Mouse (Mus musculus) kidney, embryonic 15.5 days (tissue): ENCODE measurements around the gene Abracl. TPM values are rescaled to one million over a fixed set of nuclear protein-coding genes. Genes with fewer than 3 reads are reported as not detected.

ENCODE experiments used
- ATAC-seq: fragments of 200-750 bp; cut with Nextera tagmentation; replicated peaks from 2 replicates; pipeline ENCODE4 v1.8.0; 2017; ENCODE audit warnings: moderate TSS enrichment; ENCODE audit not compliant: low FRiP score
- H3K27ac ChIP-seq: fragments of 300-500 bp; sonication (generic); 2 replicates; pipeline ENCODE4 v1.5.1; 2015; ENCODE audit warnings: mild to moderate bottlenecking, inconsistent platforms
- H3K27me3 ChIP-seq: fragments of 300-500 bp; sonication (generic); 2 replicates; pipeline ENCODE4 v1.6.1; 2015; ENCODE audit warnings: inconsistent platforms
- H3K36me3 ChIP-seq: fragments of 300-500 bp; sonication (generic); 2 replicates; pipeline ENCODE4 v1.6.1; 2015; ENCODE audit warnings: inconsistent platforms
- H3K4me1 ChIP-seq: fragments of 300-500 bp; sonication (generic); 2 replicates; pipeline ENCODE4 v1.6.1; 2015; ENCODE audit warnings: inconsistent platforms
- H3K4me2 ChIP-seq: fragments of 300-500 bp; sonication (generic); 2 replicates; pipeline ENCODE4 v1.6.1; 2015; ENCODE audit warnings: moderate library complexity, mild to moderate bottlenecking, inconsistent platforms
- H3K4me3 ChIP-seq: fragments of 300-500 bp; sonication (generic); replicated peaks from 2 replicates; pipeline ENCODE4 v1.5.1; 2015; ENCODE audit warnings: mild to moderate bottlenecking, inconsistent platforms
- H3K9ac ChIP-seq: fragments of 300-500 bp; sonication (generic); 2 replicates; pipeline ENCODE4 v1.6.1; 2015; ENCODE audit warnings: mild to moderate bottlenecking, inconsistent platforms
- H3K9me3 ChIP-seq: fragments of 300-500 bp; sonication (generic); replicated peaks from 2 replicates; pipeline ENCODE4 v1.6.1; 2016; ENCODE audit warnings: inconsistent platforms
- WGBS: fragments of 180-500 bp; shearing (Covaris S2); methylation state at CpG from one replicate; pipeline ENCODE4 v1.1.7; 2015; ENCODE audit warnings: mixed read lengths; 5-methylcytosine and 5-hydroxymethylcytosine counted together
- polyA plus RNA-seq: library from polyadenylated mRNA; unstranded; fragments of >200 nt; fragmentation: Nextera tagmentation; extraction: Ambion mirVana; gene quantifications from 2 replicates; pipeline ENCODE4 v1.2.1, GENCODE M21; 2015

The Abracl gene
- polyA plus RNA-seq, 1 experiment from 2014 or later, result 128 TPM

DNA sequence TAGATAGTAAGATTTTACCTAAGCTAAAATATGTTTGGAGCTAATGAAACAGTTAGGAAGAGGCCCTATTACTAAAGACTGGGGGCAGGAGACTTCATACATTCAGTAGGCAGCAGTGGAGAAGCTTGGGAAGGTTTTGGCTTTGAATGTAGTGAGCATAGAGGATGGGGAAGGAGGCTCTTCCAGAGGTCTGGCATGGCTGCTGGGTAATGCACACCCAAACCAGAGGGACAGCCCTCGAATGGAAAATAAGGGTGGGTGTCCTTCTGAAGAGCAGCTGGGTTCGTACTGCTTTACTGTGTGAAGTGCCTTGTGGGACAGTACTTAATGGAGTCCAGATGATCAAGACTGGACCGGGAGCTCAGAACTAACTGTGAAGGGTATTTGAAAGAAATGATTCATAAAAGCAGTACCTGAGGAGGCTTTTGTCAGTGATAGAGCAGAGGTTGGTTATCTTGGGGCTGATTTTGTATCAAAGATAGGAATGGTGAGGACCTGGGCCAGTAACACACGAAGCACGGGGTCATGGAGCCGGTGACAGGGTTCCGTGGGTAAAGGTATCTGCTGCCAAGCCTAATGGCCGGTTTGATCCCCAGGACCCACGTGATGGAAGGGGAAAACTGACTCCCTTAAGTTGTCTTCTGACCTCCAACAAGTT, 35.7 kb upstream of the Abracl start:
- no peak overlapping the region for H3K27ac ChIP-seq
- no peak for ATAC-seq
- no peaks in the 10 kb centered on the region for H3K9me3 ChIP-seq
- WGBS, result 91% methylated on average over 9 of the region's 9 CpGs
- peaks cover 33% of the 10 kb centered on the region for H3K4me1 ChIP-seq
- H3K4me3 ChIP-seq, result no peak overlapping the region
- no peak overlapping the region for H3K9ac ChIP-seq
- H3K36me3 ChIP-seq, result no peaks in the 10 kb centered on the region
- no peak overlapping the region for H3K4me2 ChIP-seq
- no peaks in the 10 kb centered on the region for H3K27me3 ChIP-seq

DNA sequence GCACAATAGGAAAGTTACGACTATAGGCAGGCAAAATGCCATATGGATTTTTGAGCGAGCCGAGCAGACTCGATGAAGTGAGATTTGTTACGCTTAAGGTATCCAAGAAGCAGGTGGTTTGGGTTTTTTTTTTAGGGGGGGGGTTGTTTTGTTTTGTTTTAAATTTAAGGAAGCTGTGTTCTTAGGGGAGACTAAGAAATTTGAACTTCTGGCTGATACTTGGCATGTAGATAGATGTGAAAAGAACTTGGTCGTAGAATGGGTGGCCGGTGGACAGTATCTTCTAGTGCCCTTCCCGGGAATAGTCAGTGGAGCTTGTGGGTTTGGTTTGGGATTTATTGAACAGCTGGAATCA, 33.3 kb upstream of the Abracl start:
- H3K9me3 ChIP-seq, result no peaks in the 10 kb centered on the region
- peak overlapping the region; percentile 82 for H3K9ac ChIP-seq
- ATAC-seq, result no peak
- no peaks in the 10 kb centered on the region for H3K27me3 ChIP-seq
- WGBS, result under 1% methylated on average over 8 of the region's 8 CpGs
- H3K27ac ChIP-seq, result peak overlapping the region; percentile 94
- peaks cover 30% of the 10 kb centered on the region for H3K4me1 ChIP-seq
- peak overlapping the region; percentile 76 for H3K4me3 ChIP-seq
- peak overlapping the region; percentile 84 for H3K4me2 ChIP-seq
- no peaks in the 10 kb centered on the region for H3K36me3 ChIP-seq

DNA sequence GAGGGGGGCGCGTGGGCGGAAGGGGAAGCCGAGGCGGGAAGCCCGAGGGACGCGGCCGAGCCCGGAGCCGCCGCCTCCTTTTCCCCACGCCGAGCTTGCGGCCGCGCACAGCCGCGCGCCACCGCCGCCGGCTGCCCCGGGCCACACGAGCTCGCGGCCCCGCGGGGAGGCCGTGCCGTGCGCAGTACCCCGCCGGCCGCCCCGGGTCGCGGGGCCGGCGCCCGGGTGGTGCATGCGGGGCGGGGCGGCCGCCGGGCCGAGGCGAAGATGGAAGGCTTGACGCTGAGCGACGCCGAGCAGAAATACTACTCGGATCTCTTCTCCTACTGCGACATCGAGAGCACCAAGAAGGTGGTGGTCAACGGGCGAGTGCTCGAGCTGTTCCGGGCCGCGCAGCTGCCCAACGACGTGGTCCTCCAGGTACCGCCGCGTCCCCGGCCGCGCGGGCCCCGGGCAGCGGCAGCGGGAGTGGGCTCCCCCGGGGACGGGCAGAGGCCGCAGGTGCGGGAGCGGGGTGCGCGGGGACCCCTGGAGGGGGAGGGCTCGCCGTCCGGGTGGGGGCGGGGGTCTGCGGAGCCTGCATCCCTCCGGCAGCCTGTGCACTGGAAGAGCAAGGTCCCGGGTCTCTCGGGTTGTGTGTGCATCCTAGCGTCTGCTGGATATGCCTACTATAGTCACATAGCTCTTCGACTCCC, 32.8 kb upstream of the Abracl start, which contains the start of gene Reps1:
Gene Reps1 (plus strand): TSS at position 166 of the 695 bp plus-strand sequence.
- Histone ChIP-seq H3K9ac (peak within 1 kb of the TSS; percentile 82), H3K4me3 (peak within 1 kb of the TSS; percentile 76), H3K27ac (peak within 1 kb of the TSS; percentile 94), H3K4me1 (peaks cover 29% of the 10 kb centered on the region), H3K9me3 (no peaks in the 10 kb centered on the region), H3K27me3 (no peaks in the 10 kb centered on the region), H3K4me2 (peak within 1 kb of the TSS; percentile 84), H3K36me3 (no peaks in the 10 kb centered on the region)
- ATAC-seq, result peak; percentile 83
- WGBS, result under 1% methylated on average over 70 of the region's 90 CpGs

DNA sequence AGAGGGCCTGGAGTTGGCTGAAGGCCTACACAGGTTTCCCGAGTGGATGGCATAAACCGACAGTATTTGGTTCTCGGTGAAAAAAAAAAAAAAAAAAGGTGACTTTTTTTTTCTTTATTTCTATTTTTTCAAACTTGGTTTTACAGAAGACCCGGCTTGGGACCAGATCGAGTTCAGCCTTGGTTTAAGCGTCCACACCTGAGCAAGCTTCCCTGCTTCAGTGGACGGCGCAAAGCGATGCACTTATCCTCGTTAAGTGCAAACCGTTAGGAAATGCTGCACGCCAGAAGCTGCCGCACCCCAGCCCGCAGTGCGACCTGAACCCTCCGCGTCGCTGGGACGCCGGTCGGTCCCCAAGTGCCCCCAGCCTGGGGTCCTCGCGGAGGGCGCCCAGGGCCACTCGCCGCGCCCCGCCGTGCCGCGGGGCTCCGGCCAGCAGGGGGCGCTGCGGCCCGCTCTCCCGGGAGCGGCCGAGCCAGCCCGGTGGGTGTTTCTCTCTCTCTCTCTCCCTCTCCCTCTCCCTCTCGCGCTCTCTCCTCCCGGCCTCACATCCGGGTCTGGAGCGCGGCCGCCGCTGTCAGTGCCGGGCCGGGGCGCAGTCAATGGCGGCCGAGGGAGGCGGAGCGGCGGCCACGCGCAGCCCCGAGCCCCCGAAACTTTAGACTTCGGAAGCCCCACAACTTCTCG, 32.1 kb upstream of the Abracl start:
- peak overlapping the region; percentile 84 for H3K4me2 ChIP-seq
- H3K9me3 ChIP-seq, result no peaks in the 10 kb centered on the region
- WGBS, result 2% methylated on average over 58 of the region's 61 CpGs
- no peaks in the 10 kb centered on the region for H3K36me3 ChIP-seq
- H3K9ac ChIP-seq, result peak overlapping the region; percentile 82
- H3K4me1 ChIP-seq, result peaks cover 29% of the 10 kb centered on the region
- H3K27me3 ChIP-seq, result no peaks in the 10 kb centered on the region
- ATAC-seq, result peak; percentile 99
- peak overlapping the region; percentile 94 for H3K27ac ChIP-seq
- peak overlapping the region; percentile 76 for H3K4me3 ChIP-seq

GRCm38 (mm10) chr10:18047380-18048146, 24.5 kb upstream of the Abracl start:
- 46% methylated on average over 10 of the region's 10 CpGs for WGBS
- H3K36me3 ChIP-seq, result no peaks in the 10 kb centered on the region
- no peaks in the 10 kb centered on the region for H3K9me3 ChIP-seq
- no peak overlapping the region for H3K27ac ChIP-seq
- H3K9ac ChIP-seq, result no peak overlapping the region
- no peaks in the 10 kb centered on the region for H3K4me1 ChIP-seq
- no peak overlapping the region for H3K4me3 ChIP-seq
- no peaks in the 10 kb centered on the region for H3K27me3 ChIP-seq
- H3K4me2 ChIP-seq, result no peak overlapping the region
- ATAC-seq, result no peak

DNA sequence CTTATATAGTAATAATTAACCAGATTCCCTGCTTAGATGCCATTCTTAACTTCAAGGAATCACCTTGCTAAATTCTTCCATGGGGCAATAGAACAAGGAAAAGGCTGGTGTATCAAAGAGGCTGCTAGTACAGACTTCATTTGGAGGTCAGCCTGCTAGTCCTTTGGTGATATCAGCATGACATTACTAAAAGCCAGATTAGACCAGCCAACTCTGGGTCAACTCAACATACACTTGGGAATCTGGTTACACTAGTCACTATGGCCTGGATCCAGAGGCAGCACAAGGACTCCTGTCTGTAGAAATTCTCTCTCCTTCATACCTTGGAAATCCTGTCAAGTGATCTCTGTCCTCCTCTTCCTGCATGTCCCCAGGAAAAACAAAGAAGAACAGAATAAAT, 23.3 kb upstream of the Abracl start:
- Histone ChIP-seq H3K27ac (no peak overlapping the region), H3K9ac (no peak overlapping the region), H3K4me1 (no peaks in the 10 kb centered on the region), H3K9me3 (no peaks in the 10 kb centered on the region), H3K4me2 (no peak overlapping the region), H3K36me3 (no peaks in the 10 kb centered on the region), H3K4me3 (no peak overlapping the region), H3K27me3 (no peaks in the 10 kb centered on the region)
- no peak for ATAC-seq

DNA sequence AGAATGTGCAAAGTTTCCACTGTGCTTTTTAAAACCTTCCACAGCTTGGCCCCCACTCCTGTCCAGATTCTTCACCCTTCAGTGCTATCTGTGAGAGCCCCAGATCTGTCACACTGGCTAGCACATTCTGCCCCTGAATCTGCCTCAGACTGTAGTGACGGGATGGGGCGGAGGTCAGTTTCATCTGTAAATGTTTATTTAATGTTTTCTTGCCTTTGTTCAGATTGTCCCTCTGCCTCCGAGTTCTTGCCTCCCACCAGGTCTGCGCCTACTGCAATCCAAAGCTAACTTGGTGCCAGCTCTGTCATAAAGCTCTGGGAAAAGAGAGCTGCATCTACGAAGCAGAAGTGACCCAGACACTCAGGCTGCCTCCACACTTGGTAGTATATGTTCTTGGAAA, 13.8 kb upstream of the Abracl start:
- Histone ChIP-seq H3K4me3 (no peak overlapping the region), H3K4me1 (no peaks in the 10 kb centered on the region), H3K9me3 (no peaks in the 10 kb centered on the region), H3K4me2 (no peak overlapping the region), H3K27ac (no peak overlapping the region), H3K36me3 (no peaks in the 10 kb centered on the region), H3K27me3 (no peaks in the 10 kb centered on the region), H3K9ac (no peak overlapping the region)
- WGBS, result 53% methylated on average over 5 of the region's 5 CpGs
- no peak for ATAC-seq

DNA sequence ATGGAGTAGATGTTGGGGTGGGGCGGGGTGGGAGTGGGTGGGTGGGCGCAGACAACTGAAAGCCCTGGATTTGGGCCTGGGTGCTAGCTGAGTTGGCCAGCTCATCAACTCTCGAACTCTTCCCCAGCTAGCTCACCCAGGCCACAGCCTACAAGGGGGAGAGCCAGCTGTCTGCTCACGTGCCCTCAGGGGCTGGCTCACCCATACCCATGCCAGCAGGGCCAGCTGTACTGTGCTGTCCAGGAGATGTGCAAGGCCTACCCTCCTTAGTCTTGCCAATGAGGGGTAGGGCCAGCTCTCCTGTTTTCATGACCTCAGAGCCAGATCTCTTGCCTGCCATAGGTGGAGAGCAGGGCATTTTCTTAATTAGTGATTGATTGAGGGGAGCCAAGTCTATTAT, 11.3 kb upstream of the Abracl start:
- Histone ChIP-seq H3K27ac (no peak overlapping the region), H3K27me3 (no peaks in the 10 kb centered on the region), H3K9ac (no peak overlapping the region), H3K4me3 (no peak overlapping the region), H3K4me1 (no peaks in the 10 kb centered on the region), H3K9me3 (no peaks in the 10 kb centered on the region), H3K36me3 (no peaks in the 10 kb centered on the region), H3K4me2 (no peak overlapping the region)
- no peak for ATAC-seq
- 95% methylated on average over 4 of the region's 4 CpGs for WGBS

- WGBS, result 0% methylated on average over 21 of the region's 21 CpGs
- H3K27me3 ChIP-seq, result no peaks in the 10 kb centered on the region
- peak overlapping the region; percentile 95 for H3K27ac ChIP-seq
- H3K4me1 ChIP-seq, result peaks cover 9% of the 10 kb centered on the region; the same call in 1 of the 2 replicates
- peak overlapping the region; percentile 76 for H3K9ac ChIP-seq
- H3K4me2 ChIP-seq, result peak overlapping the region; percentile 72
- no peaks in the 10 kb centered on the region for H3K9me3 ChIP-seq
- H3K36me3 ChIP-seq, result peaks cover 13% of the 10 kb centered on the region; the same call in 1 of the 2 replicates
- H3K4me3 ChIP-seq, result peak overlapping the region; percentile 76
- peak; percentile 85 for ATAC-seq
These were observed 776 bp downstream of the Abracl start for GRCm38 (mm10) chr10:18022312-18022711.

DNA sequence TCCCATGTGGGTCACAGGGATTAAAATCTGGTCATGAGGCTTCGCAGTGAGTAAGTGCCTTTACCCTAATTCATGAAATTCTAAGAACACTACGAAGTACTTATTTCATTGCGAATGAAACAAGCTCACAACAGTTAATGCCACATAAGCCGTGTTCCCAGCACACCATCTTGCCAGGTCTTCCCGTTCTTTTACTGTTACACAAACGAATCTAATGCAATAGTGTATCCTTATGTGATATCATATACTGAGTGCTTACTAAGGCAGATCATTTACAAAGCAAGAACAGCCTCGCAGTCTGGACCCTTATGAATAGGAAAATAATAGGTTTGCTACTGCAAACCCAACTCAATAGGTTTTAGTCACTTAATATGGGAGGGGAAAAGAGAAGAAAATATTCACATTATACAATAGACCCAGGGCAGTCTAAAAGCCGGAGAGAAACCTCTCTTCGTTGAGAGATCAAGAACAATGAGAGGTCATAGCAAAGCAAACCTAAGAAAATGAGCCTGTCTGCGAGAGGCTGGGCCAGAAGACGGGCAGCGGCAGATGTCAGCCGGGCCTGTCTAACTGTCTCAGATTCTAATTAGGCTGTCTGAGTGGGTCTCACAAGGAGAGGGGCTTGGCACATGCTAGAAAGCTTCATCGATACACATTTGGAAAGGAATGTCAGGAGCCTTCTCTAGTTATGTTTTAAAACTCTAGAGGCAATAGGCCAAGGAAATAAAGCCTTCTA, 1.3 kb downstream of the Abracl start:
- peak; percentile 6; the same call in 1 of the 2 replicates for ATAC-seq
- H3K9ac ChIP-seq, result peak overlapping the region; percentile 76

DNA sequence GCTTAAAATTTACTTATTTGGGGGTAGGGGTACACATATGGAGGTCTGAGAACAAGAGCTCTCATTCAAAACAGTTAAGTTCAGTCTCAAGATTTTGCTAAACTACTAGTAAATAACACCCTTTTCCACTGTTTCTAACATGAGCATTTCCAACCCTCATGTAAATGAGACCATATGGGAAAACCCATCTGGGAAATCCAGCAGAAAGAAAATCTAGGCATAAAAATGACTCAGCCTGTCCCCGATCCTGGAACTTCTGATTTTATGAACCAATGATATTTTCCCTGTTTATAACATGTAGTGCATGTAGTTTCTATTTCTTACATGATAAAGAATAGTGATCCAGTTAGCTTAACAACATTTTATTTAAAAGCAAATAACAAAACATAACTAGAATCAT, 2.2 kb downstream of the Abracl start:
- H3K4me2 ChIP-seq, result no peak overlapping the region
- WGBS, result 80% methylated on average over 1 of the region's 1 CpGs
- peaks cover 27% of the 10 kb centered on the region for H3K36me3 ChIP-seq
- H3K27ac ChIP-seq, result no peak overlapping the region
- peaks cover 9% of the 10 kb centered on the region; the same call in 1 of the 2 replicates for H3K4me1 ChIP-seq
- H3K9ac ChIP-seq, result no peak overlapping the region
- no peak overlapping the region for H3K4me3 ChIP-seq
- H3K27me3 ChIP-seq, result no peaks in the 10 kb centered on the region
- no peak for ATAC-seq
- H3K9me3 ChIP-seq, result no peaks in the 10 kb centered on the region

More for the DNA sequence above, 1.3 kb downstream of the Abracl start:
- Histone ChIP-seq H3K4me1 (peaks cover 9% of the 10 kb centered on the region; the same call in 1 of the 2 replicates), H3K27me3 (no peaks in the 10 kb centered on the region), H3K9me3 (no peaks in the 10 kb centered on the region), H3K36me3 (peaks cover 19% of the 10 kb centered on the region; the same call in 1 of the 2 replicates), H3K4me2 (peak overlapping the region; percentile 72), H3K4me3 (peak overlapping the region; percentile 76), H3K27ac (peak overlapping the region; percentile 95)
- WGBS, result 40% methylated on average over 14 of the region's 14 CpGs
